In the genomic region with DNA sequence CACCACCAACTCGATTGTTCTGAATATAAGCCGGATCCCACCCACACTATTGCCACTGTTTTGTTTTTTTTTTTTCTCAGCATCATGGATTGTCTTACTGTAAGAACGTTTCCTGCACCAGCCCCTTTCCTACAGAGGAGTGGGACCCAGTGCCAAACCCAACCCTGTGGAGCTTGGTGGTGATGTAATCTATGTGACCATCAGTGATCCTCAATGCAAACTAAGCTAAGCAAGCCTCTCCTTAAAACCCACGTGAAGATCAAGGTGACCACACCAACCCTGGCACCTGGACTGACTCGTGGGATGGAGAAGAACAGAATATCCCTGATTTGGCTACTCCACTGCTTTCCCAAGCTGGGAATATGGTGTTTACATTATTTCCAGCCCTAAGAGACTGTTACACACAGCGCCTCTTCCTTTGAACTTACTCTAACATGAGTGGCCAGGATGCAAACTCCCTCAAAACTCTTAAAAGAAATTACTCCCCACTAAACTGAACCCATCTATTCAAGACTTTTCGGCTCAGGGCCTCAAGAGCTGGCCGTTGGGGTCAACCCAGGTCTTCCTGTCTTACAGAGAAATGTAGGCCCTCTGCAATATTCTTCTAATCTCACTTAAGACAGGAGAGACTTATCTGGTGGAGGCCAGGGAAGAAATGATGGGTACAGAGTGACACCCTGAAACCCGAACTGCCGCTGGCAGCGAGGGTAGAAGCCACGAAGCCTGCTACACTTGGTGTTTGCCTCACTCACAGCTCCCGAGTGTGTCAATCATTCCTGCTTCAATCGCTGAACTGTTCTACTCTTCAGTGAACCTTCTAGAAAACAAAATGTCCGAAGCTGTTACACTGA, we compare ENCODE assay signal across 21 mouse cellular contexts. TPM values are rescaled to one million over a fixed set of nuclear protein-coding genes. Genes with fewer than 3 reads are reported as not detected.
A peak's percentile ranks its signal among the peaks of the same experiment; 100 is the strongest.
DNase-seq lines count a peak whose midpoint lies in the region; ATAC-seq lines count a peak whose summit lies in the region.
"Had no signal": no experiment of that assay in that cellular context is flagged by ENCODE, and none has a peak within 500 bp of the region (broad histone marks: within the 10 kb centered on the region; RNA-seq: fewer than 3 reads in every experiment).

No protein-coding gene starts in this region.

- peak; percentile 27 for DNase-seq in heart, adult 11 months
- DNase-seq in liver, result peak; percentile 42
- no peak for DNase-seq in gastrocnemius, postnatal 14 days
- no peak for DNase-seq in lung, postnatal 4 days
- DNase-seq in kidney, postnatal 25 days, result no peak
- DNase-seq: adrenal gland, postnatal 10 days; cerebellum, adult 9-11 months; gastrocnemius, postnatal 25 days; heart, postnatal 4 days; kidney, adult 8-10 months; kidney, postnatal 10 days; lung, adult 18-20 months; lung, postnatal 10 days; midbrain, embryonic 14.5 days; thymus, postnatal 14 days had no signal

- intact Hi-C loops in gastrocnemius, postnatal 14 days (cut with DNase I; ENCODE audit: low total_unique reads), result loop anchor here (5.0 kb wide), 2 partner anchors 118 to 333 kb away; no protein-coding TSS in a partner anchor

- no peak for ATAC-seq in heart, embryonic 12.5 days (ENCODE audit: insufficient number of reproducible peaks, low FRiP score)
- ATAC-seq in liver, embryonic 16.5 days (ENCODE audit: low read depth), result 0 out of 2 replicates have a peak, but pooled peaks have one; percentile 3
- ATAC-seq: forebrain, embryonic 13.5 days; intestine, embryonic 15.5 days had no signal

- no peak overlapping the region for H3K9ac ChIP-seq in heart, embryonic 12.5 days
- H3K9ac ChIP-seq in liver, embryonic 16.5 days (ENCODE audit: low read depth, low read length), result 0 out of 2 replicates have a peak overlapping the region, but pooled peaks have one; percentile 28
- H3K9ac ChIP-seq: forebrain, embryonic 13.5 days; hindbrain, embryonic 15.5 days; intestine, embryonic 15.5 days had no signal

- 0 out of 2 replicates have a peak, but pooled peaks cover 4% of the 10 kb centered on the region for H3K36me3 ChIP-seq in heart, embryonic 12.5 days
- no peaks in the 10 kb centered on the region for H3K36me3 ChIP-seq in liver, embryonic 16.5 days (ENCODE audit: control insufficient read depth, insufficient read depth)
- H3K36me3 ChIP-seq: hindbrain, embryonic 15.5 days; intestine, embryonic 15.5 days had no signal

- H3K27me3 ChIP-seq in heart, embryonic 12.5 days (replicated peaks), result no peaks in the 10 kb centered on the region
- no peaks in the 10 kb centered on the region for H3K27me3 ChIP-seq in liver, embryonic 16.5 days (ENCODE audit: control insufficient read depth, insufficient read depth, low read depth, low read length)
- H3K27me3 ChIP-seq: forebrain, embryonic 13.5 days; hindbrain, embryonic 15.5 days; intestine, embryonic 15.5 days; megakaryocyte, embryonic 14.5 days had no signal

- H3K4me1 ChIP-seq in heart, embryonic 12.5 days (replicated peaks), result 0 out of 2 replicates have a peak, but pooled peaks cover 3% of the 10 kb centered on the region
- H3K4me1 ChIP-seq in liver, embryonic 16.5 days (ENCODE audit: control insufficient read depth, low read depth, low read length), result peaks cover 30% of the 10 kb centered on the region
- H3K4me1 ChIP-seq: intestine, embryonic 15.5 days had no signal

- no peak overlapping the region for H3K4me3 ChIP-seq in heart, embryonic 12.5 days
- no peak overlapping the region for H3K4me3 ChIP-seq in liver, embryonic 16.5 days (ENCODE audit: low read depth, low read length)
- H3K4me3 ChIP-seq: forebrain, embryonic 13.5 days; hindbrain, embryonic 15.5 days; intestine, embryonic 15.5 days; megakaryocyte, embryonic 14.5 days had no signal

- no peak overlapping the region for H3K4me2 ChIP-seq in heart, embryonic 12.5 days
- no peak overlapping the region for H3K4me2 ChIP-seq in liver, embryonic 16.5 days (ENCODE audit: low read depth, low read length)
- H3K4me2 ChIP-seq: forebrain, embryonic 13.5 days; hindbrain, embryonic 15.5 days; intestine, embryonic 15.5 days had no signal

- H3K9me3 ChIP-seq in heart, embryonic 12.5 days (replicated peaks), result peaks cover 7% of the 10 kb centered on the region
- no peaks in the 10 kb centered on the region for H3K9me3 ChIP-seq in liver, embryonic 16.5 days (replicated peaks; ENCODE audit: control insufficient read depth, low read length)
- H3K9me3 ChIP-seq: forebrain, embryonic 13.5 days; hindbrain, embryonic 15.5 days; intestine, embryonic 15.5 days had no signal

- no peak overlapping the region for H3K27ac ChIP-seq in heart, embryonic 12.5 days (ENCODE audit: poor library complexity, severe bottlenecking)
- no peak overlapping the region for H3K27ac ChIP-seq in liver, embryonic 16.5 days (ENCODE audit: low read length)
- H3K27ac ChIP-seq: forebrain, embryonic 13.5 days; hindbrain, embryonic 15.5 days; intestine, embryonic 15.5 days had no signal

- 81% methylated on average over 15 of the region's 15 CpGs for WGBS in heart, embryonic 12.5 days
- WGBS in liver, embryonic 16.5 days (ENCODE audit: insufficient replicate concordance), result 41% methylated on average over 15 of the region's 15 CpGs

RNA-seq across cellular contexts. Expression of gene Rwdd3, which starts 2.2 kb away (rescaled TPM):
- 4.1 and 5.2 TPM in 2 replicates for polyA plus RNA-seq in heart, embryonic 12.5 days (2016; fragmentation: Nextera tagmentation; extraction: Ambion mirVana)
- 1.3 and 1.7 TPM in 2 replicates for polyA plus RNA-seq in liver, embryonic 16.5 days (2015; fragmentation: Nextera tagmentation; extraction: Ambion mirVana)
- 1 to 10 TPM; 2.3 to 2.4 TPM for total RNA-seq in gastrocnemius, postnatal 14 days (2021)

Comparison
In these comparisons a context has a peak if more than half of its experiments do, and no peak if none do; other contexts are left out.
1. DNase-seq: peak in heart, adult 11 months (single experiment) and liver (single experiment); none in gastrocnemius, postnatal 14 days (single experiment), lung, postnatal 4 days (0 of 2) and kidney, postnatal 25 days (0 of 2).